Mouse (Mus musculus) gastrocnemius, adult 2 months (tissue): ENCODE measurements around the gene St3gal2. TPM values are rescaled to one million over a fixed set of nuclear protein-coding genes. Genes with fewer than 3 reads are reported as not detected.
"Not testable (repeated sequence)": the region's sequence is repeated elsewhere in the genome, so short reads cannot be mapped to it uniquely, and the experiment has no call there.

Source experiments
- DNase-seq: peaks from one replicate; pipeline ENCODE4 v3.0.0; 2022
- H3K27ac ChIP-seq: fragments of 200-600 bp; 2 replicates; pipeline ENCODE4 v1.8.1; 2022; ENCODE audit warnings: mild to moderate bottlenecking
- H3K4me3 ChIP-seq: fragments of 200-600 bp; 2 replicates; pipeline ENCODE4 v1.8.1; 2022; ENCODE audit warnings: mild to moderate bottlenecking, moderate library complexity
- CTCF ChIP-seq: fragments of 200-600 bp; IDR thresholded peaks from 2 replicates; pipeline ENCODE4 v1.8.1; 2022; ENCODE audit warnings: antibody characterized with exemption, mild to moderate bottlenecking, moderate library complexity
- intact Hi-C: fragments of 180-260 bp; cut with DNase I; formaldehyde crosslinking; loops from one replicate; pipeline ENCODE4 v1.15.1; 2025
- total RNA-seq, 2 experiments: library from RNA; stranded (reverse); gene quantifications; 2 replicates each; pipeline ENCODE4 v1.2.3; 2021

The St3gal2 gene
- total RNA-seq, 2 experiments from 2014 or later = 46.4 to 51.0 TPM

DNA sequence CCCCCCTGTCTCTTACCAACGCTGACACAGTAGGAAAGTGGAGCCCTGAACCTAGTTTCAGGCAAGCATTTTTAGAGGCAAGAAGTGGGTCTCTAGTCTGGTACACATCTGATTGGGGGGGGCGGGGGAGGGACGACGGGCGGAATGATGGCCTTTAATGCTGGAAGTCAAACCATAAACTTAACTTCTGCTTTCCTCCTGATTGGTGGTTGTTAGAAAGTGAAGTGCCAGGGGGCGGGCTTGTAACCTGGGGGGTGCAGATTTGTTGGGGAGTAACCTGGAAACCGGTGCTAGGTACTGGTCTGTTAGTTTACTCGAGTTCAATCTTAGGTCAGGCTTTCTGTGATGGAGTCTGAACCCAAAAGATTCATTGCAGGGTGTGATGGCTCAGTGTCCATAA, 1.3 kb upstream of the St3gal2 start:
- no peak overlapping the region for H3K4me3 ChIP-seq
- intact Hi-C loops = loop anchor here (5.0 kb wide), 1 partner anchor 49 kb away; no protein-coding TSS in a partner anchor
- no peak for DNase-seq
- TF ChIP-seq CTCF = no peak
- peak overlapping the region; percentile 95 for H3K27ac ChIP-seq

DNA sequence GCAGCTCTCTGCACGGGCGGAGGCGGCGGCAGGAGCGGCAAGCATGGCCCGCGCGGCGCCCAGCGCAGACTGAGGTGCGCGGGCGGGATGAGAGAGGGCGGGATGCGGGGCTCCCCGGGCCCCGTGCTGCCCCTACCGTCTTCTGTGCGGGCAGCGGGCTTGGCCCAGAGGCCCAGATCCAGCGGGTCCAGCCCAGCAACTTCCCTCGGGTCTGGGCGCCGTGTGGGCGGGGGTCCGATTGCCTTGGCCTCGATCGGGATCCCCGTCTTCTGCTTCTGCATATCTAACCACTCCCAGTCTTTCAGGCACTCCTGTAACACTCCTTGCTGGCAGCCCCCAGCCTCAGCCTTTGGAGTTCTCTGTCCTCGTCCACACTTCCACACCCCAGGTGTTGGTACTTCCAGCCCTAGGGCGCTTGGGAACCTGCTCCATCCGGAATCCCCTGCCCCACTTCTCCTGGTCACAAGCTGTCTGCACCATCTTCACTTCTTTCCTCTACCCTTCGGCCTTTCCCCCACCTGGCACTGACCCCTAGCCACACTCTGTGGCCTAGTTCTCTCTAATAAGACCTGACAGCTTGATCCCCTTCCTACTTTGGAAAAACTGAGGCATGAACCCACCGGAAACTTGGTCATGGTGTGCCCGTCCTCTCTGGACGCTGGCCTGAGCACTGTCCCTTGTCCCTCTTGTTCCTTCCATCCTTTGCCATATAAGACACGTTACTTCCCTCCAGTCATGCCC, 480 bp downstream of the St3gal2 start:
- no peak for DNase-seq
- Histone ChIP-seq H3K4me3 (peak overlapping the region; percentile 76), H3K27ac (peak overlapping the region; percentile 95)
- TF ChIP-seq CTCF = no peak
- intact Hi-C loops = loop anchor here (2.0 to 5.0 kb wide), 2 partner anchors 15 to 37 kb away; no protein-coding TSS in a partner anchor

GRCm38 (mm10) chr8:110920773-110921277, 1.1 kb downstream of the St3gal2 start:
- no peak for DNase-seq
- H3K4me3 ChIP-seq = peak overlapping the region; percentile 76
- H3K27ac ChIP-seq = peak overlapping the region; percentile 95
- intact Hi-C loops = loop anchor here (2.0 to 5.0 kb wide), 2 partner anchors 14 to 36 kb away; no protein-coding TSS in a partner anchor
- no peak for TF ChIP-seq CTCF

- TF ChIP-seq CTCF = no peak
- Histone ChIP-seq H3K4me3 (peak overlapping the region; percentile 76), H3K27ac (peak overlapping the region; percentile 95)
- DNase-seq = peak; percentile 82
- intact Hi-C loops = loop anchor here (2.0 to 5.0 kb wide), 2 partner anchors 13 to 36 kb away; no protein-coding TSS in a partner anchor
These were observed 1.9 kb downstream of the St3gal2 start for GRCm38 (mm10) chr8:110921492-110922230.

GRCm38 (mm10) chr8:110925691-110926140, 6.0 kb downstream of the St3gal2 start:
- intact Hi-C loops = no loop called here
- TF ChIP-seq CTCF = no peak
- Histone ChIP-seq H3K4me3 (no peak overlapping the region), H3K27ac (peak overlapping the region; percentile 43)
- no peak for DNase-seq

GRCm38 (mm10) chr8:110926690-110927089, 7.0 kb downstream of the St3gal2 start:
- no peak for DNase-seq
- Histone ChIP-seq H3K4me3 (no peak overlapping the region), H3K27ac (peak overlapping the region; percentile 62)
- no peak for TF ChIP-seq CTCF
- intact Hi-C loops = no loop called here

- intact Hi-C loops = no loop called here
- DNase-seq = no peak
These were observed 8.7 kb downstream of the St3gal2 start for GRCm38 (mm10) chr8:110928435-110928834.

DNA sequence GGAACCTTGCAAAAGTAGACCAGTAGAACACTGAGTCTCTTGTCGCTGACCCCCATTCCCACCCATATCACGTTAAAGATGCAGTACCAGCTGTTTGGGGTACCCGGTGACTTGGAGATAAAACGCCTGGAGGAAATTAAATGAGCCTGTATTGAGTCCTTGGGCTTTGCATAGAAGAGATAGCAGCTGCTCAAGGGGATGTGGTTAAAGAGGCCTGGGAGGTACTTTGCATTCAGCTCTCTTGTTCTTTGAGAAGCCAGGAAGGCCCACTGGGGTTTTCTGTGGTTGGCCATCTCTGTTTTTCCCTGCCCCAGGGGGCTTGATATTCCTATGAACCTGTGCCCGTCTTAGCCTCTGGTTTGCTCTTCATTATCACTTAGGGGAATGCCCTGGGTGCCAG, 9.3 kb downstream of the St3gal2 start:
- TF ChIP-seq CTCF = no peak
- DNase-seq = no peak
- no peak overlapping the region for H3K27ac ChIP-seq
- intact Hi-C loops = no loop called here
- H3K4me3 ChIP-seq = no peak overlapping the region

More at GRCm38 (mm10) chr8:110928435-110928834, 8.7 kb downstream of the St3gal2 start:
- Histone ChIP-seq H3K27ac (peak overlapping the region; percentile 36), H3K4me3 (no peak overlapping the region)
- no peak for TF ChIP-seq CTCF

GRCm38 (mm10) chr8:110929672-110930071, 9.9 kb downstream of the St3gal2 start:
- intact Hi-C loops, H3K27ac ChIP-seq, DNase-seq, H3K4me3 ChIP-seq: not testable (repeated sequence)

GRCm38 (mm10) chr8:110931176-110931939, 11.6 kb downstream of the St3gal2 start:
- TF ChIP-seq CTCF = no peak
- Histone ChIP-seq H3K4me3 (peak overlapping the region; percentile 32), H3K27ac (peak overlapping the region; percentile 72)
- DNase-seq = peak; percentile 82
- intact Hi-C loops = no loop called here

- intact Hi-C loops = no loop called here
- TF ChIP-seq CTCF = no peak
- Histone ChIP-seq H3K4me3 (no peak overlapping the region), H3K27ac (0 out of 2 replicates have a peak overlapping the region, but pooled peaks have one; percentile 72)
- DNase-seq = no peak
These were observed 12.7 kb downstream of the St3gal2 start for GRCm38 (mm10) chr8:110932444-110932843.

GRCm38 (mm10) chr8:110933272-110933671, 13.6 kb downstream of the St3gal2 start:
- no peak overlapping the region for H3K27ac ChIP-seq
- intact Hi-C loops = no loop called here
- DNase-seq = no peak
- H3K4me3 ChIP-seq = no peak overlapping the region
- no peak for TF ChIP-seq CTCF
